12 mouse cellular contexts compared by ENCODE assay signal in the genomic region with DNA sequence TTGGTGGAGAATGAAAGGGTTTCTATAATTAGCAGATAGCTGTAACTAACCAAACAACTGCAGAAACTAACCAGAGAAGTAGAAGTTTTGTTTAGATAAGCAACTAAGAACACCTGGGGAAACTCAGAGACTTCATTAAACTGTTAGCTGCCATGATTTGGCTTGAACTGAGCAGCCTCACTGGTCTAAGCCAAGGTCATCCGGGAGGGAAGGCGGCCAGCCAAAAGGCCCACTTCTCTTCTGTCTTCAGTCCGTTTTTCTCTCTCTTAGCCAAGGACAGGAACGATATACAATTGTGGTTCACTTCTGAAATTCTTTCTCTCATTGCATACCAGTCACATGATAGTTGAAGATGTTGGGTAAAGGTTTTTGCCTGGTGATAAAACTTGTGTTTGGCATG. TPM values are rescaled to one million over a fixed set of nuclear protein-coding genes. Genes with fewer than 3 reads are reported as not detected.
DNase-seq lines count a peak whose midpoint lies in the region; ATAC-seq and TF ChIP-seq lines count a peak whose summit lies in the region.
"Had no signal": no experiment of that assay in that cellular context is flagged by ENCODE, and none has a peak within 500 bp of the region (broad histone marks: within the 10 kb centered on the region; RNA-seq: fewer than 3 reads in every experiment).

No protein-coding gene starts in this region.

- TF ChIP-seq EP300 in heart, adult 2 months (IDR thresholded peaks at IDR 0.05; ENCODE audit: insufficient read depth, low read depth, low read length) = no peak

- intact Hi-C loops in heart, adult 2 months (cut with DNase I) = loop anchor here (10.0 kb wide), 1 partner anchor 298 kb away; no protein-coding TSS in a partner anchor
- intact Hi-C loops in heart, postnatal 25 days (cut with DNase I) = no loop called here

- no peak for ATAC-seq in CD4-positive, CD25-positive, alpha-beta regulatory T cell, adult 4 months
- no peak for ATAC-seq in frontal cortex, adult (ENCODE audit: low TSS enrichment)

- no peak overlapping the region for H3K4me3 ChIP-seq in heart, adult 2 months
- H3K4me3 ChIP-seq: forebrain, embryonic 12.5 days; limb, embryonic 12.5 days had no signal

- peaks cover 37% of the 10 kb centered on the region for H3K4me1 ChIP-seq in heart, adult 2 months (ENCODE audit: control insufficient read depth, insufficient read depth, low read length)

- peaks cover 22% of the 10 kb centered on the region for H3K36me3 ChIP-seq in heart, adult 2 months (ENCODE audit: control insufficient read depth, insufficient read depth, low read length)
- H3K36me3 ChIP-seq: forebrain, embryonic 12.5 days; limb, embryonic 12.5 days had no signal

- no peak overlapping the region for H3K9ac ChIP-seq in heart, adult 2 months (ENCODE audit: low read depth, low read length)
- H3K9ac ChIP-seq: forebrain, embryonic 12.5 days; hindbrain, embryonic 14.5 days; limb, embryonic 12.5 days had no signal

- no peaks in the 10 kb centered on the region for H3K79me2 ChIP-seq in heart, adult 2 months (replicated peaks; ENCODE audit: control insufficient read depth, insufficient read depth, low read length)

- 38% methylated on average over 4 of the region's 4 CpGs for WGBS in heart, adult 2 months

- TF ChIP-seq CTCF in heart, adult 2 months (IDR thresholded peaks at IDR 0.05) = no peak

- no peak for TF ChIP-seq POLR2A in heart, adult 2 months (IDR thresholded peaks at IDR 0.05; ENCODE audit: insufficient read depth, low read depth, low read length)

- peak overlapping the region; percentile 16 for H3K27ac ChIP-seq in heart, adult 2 months
- H3K27ac ChIP-seq: forebrain, embryonic 12.5 days; hindbrain, embryonic 14.5 days; limb, embryonic 12.5 days had no signal

- no peaks in the 10 kb centered on the region for H3K27me3 ChIP-seq in heart, adult 2 months (ENCODE audit: control insufficient read depth, insufficient read depth, low read length)

- no peak for DNase-seq in heart, adult 2 months
- no peak for DNase-seq in heart, postnatal 25 days (ENCODE audit: low spot score)
- DNase-seq in 3T3-L1 (ENCODE audit: low read depth, low spot score) = peak; percentile 43
- peak; percentile 54 for DNase-seq in adrenal gland, postnatal 25 days
- peak; percentile 46 to 64 for DNase-seq in kidney, postnatal 25 days
- no peak for DNase-seq in liver
- DNase-seq: right cerebral cortex, adult 18-20 months had no signal

RNA-seq across cellular contexts. Expression of a gene that starts 59.9 kb away (rescaled TPM):
- total RNA-seq in heart, adult 2 months (2021) = 10 to 100 TPM in 1 of 2 experiments, 1 to 10 TPM in 1; 7.2 to 12.4 TPM
- polyA plus RNA-seq in heart, adult 2 months (2012; rRNA removed) = 13.2 and 17.0 TPM in 2 replicates
- 10 to 100 TPM in 1 of 2 experiments, 1 to 10 TPM in 1; 7.4 to 11.5 TPM for total RNA-seq in heart, postnatal 25 days (2021)
- 35.4 and 40.2 TPM in 2 replicates for total RNA-seq in adrenal gland, postnatal 25 days (2021)
- 10 to 100 TPM; 11.9 to 13.4 TPM for polyA plus RNA-seq in CD4-positive, CD25-positive, alpha-beta regulatory T cell, adult 4 months (2017; shearing (Covaris generic))

Comparison
In these comparisons a context has a peak if more than half of its experiments do, and no peak if none do; other contexts are left out.
1. DNase-seq: peak in 3T3-L1 (single experiment), adrenal gland, postnatal 25 days (single experiment) and kidney, postnatal 25 days (2 of 2); none in heart, adult 2 months (0 of 2), heart, postnatal 25 days (single experiment) and liver (single experiment).